22 mouse cellular contexts compared by ENCODE assay signal in genomic region chr8:69807236-69807635, GRCm38 (mm10). TPM values are rescaled to one million over a fixed set of nuclear protein-coding genes. Genes with fewer than 3 reads are reported as not detected.
DNase-seq lines count a peak whose midpoint lies in the region; ATAC-seq and TF ChIP-seq lines count a peak whose summit lies in the region.
"Had no signal": no experiment of that assay in that cellular context is flagged by ENCODE, and none has a peak within 500 bp of the region (broad histone marks: within the 10 kb centered on the region; RNA-seq: fewer than 3 reads in every experiment).

No protein-coding gene starts in this region.

- peak; percentile 62 for DNase-seq in gastrocnemius, adult 2 months
- DNase-seq in gastrocnemius, postnatal 25 days = no peak
- no peak for DNase-seq in liver
- DNase-seq in right cerebral cortex, postnatal 14 days = peak; percentile 8
- DNase-seq in right cerebral cortex, adult 2 months (ENCODE audit: low spot score in 2 of 2) = no peak
- no peak for DNase-seq in left cerebral cortex, adult 11 months (ENCODE audit: low spot score)
- DNase-seq: adrenal gland, postnatal 36 days; cerebellum, adult 11 months; cerebellum, adult 8-10 months; cerebellum, postnatal 25 days; gastrocnemius, postnatal 14 days; heart, postnatal 14 days had no signal

- intact Hi-C loops in gastrocnemius, adult 2 months (cut with DNase I) = no loop called here

- no peak overlapping the region for H3K9ac ChIP-seq in liver, embryonic 12.5 days
- H3K9ac ChIP-seq: embryonic facial prominence, embryonic 12.5 days; forebrain, embryonic 15.5 days; heart, embryonic 15.5 days; hindbrain, embryonic 13.5 days had no signal

- peaks cover 79% of the 10 kb centered on the region for H3K36me3 ChIP-seq in liver, embryonic 12.5 days

- no peak overlapping the region for H3K4me2 ChIP-seq in liver, embryonic 12.5 days
- H3K4me2 ChIP-seq: embryonic facial prominence, embryonic 12.5 days; forebrain, embryonic 15.5 days; heart, embryonic 11.5 days; heart, embryonic 15.5 days; hindbrain, embryonic 13.5 days had no signal

- no peak for ATAC-seq in liver, embryonic 12.5 days
- ATAC-seq: activated CD4-positive, CD25-positive, alpha-beta regulatory T cell, adult 4 months; forebrain, embryonic 15.5 days; hindbrain, postnatal 0 days; Patski had no signal

- TF ChIP-seq CTCF in gastrocnemius, adult 2 months (IDR thresholded peaks at IDR 0.05) = no peak

- H3K9me3 ChIP-seq in liver, embryonic 12.5 days (replicated peaks) = no peaks in the 10 kb centered on the region
- H3K9me3 ChIP-seq: embryonic facial prominence, embryonic 12.5 days; forebrain, embryonic 15.5 days; heart, embryonic 15.5 days; hindbrain, embryonic 13.5 days had no signal

- no peak overlapping the region for H3K4me3 ChIP-seq in gastrocnemius, adult 2 months
- H3K4me3 ChIP-seq in liver, embryonic 12.5 days = no peak overlapping the region
- H3K4me3 ChIP-seq: embryonic facial prominence, embryonic 12.5 days; forebrain, embryonic 15.5 days; heart, adult 2 months; heart, embryonic 15.5 days; hindbrain, embryonic 13.5 days had no signal

- 86% methylated on average over 5 of the region's 5 CpGs for WGBS in liver, embryonic 12.5 days (ENCODE audit: insufficient replicate concordance)

- H3K27ac ChIP-seq in gastrocnemius, adult 2 months = no peak overlapping the region
- H3K27ac ChIP-seq in liver, embryonic 12.5 days = 0 out of 2 replicates have a peak overlapping the region, but pooled peaks have one; percentile 1
- H3K27ac ChIP-seq: embryonic facial prominence, embryonic 12.5 days; forebrain, embryonic 15.5 days; heart, adult 2 months; heart, embryonic 15.5 days; hindbrain, embryonic 13.5 days; hindbrain, postnatal 0 days had no signal

- H3K4me1 ChIP-seq in liver, embryonic 12.5 days = peaks cover 23% of the 10 kb centered on the region

- no peaks in the 10 kb centered on the region for H3K27me3 ChIP-seq in liver, embryonic 12.5 days (replicated peaks)
- H3K27me3 ChIP-seq: embryonic facial prominence, embryonic 12.5 days; forebrain, embryonic 15.5 days; heart, embryonic 15.5 days; hindbrain, embryonic 13.5 days; Patski had no signal

RNA-seq across cellular contexts. Expression of gene Gmip, which starts 1.2 kb away (rescaled TPM):
- total RNA-seq in gastrocnemius, adult 2 months (2021) = 1 to 10 TPM; 3.8 to 5.3 TPM
- total RNA-seq in gastrocnemius, postnatal 25 days (2021) = 1 to 10 TPM; 1.8 to 3.8 TPM
- 5.4 and 6.6 TPM in 2 replicates for polyA plus RNA-seq in liver, embryonic 12.5 days (2016; fragmentation: Nextera tagmentation; extraction: Ambion mirVana)

RNA-seq across cellular contexts. Expression of gene Lpar2, which starts 15.0 kb away (rescaled TPM):
- total RNA-seq in gastrocnemius, adult 2 months (2021) = under 1 TPM in 1 of 2 experiments, not detected in 1; 0.14 TPM
- total RNA-seq in gastrocnemius, postnatal 25 days (2021) = under 1 TPM; 0.05 to 0.08 TPM
- polyA plus RNA-seq in liver, embryonic 12.5 days (2016; fragmentation: Nextera tagmentation; extraction: Ambion mirVana) = 0.12 and 0.20 TPM in 2 replicates

RNA-seq across cellular contexts. Expression of gene Zfp866, which starts 16.3 kb away (rescaled TPM):
- total RNA-seq in gastrocnemius, adult 2 months (2021) = 10 to 100 TPM; 15.6 to 17.1 TPM
- 10 to 100 TPM; 11.5 to 12.8 TPM for total RNA-seq in gastrocnemius, postnatal 25 days (2021)
- 10.9 and 12.3 TPM in 2 replicates for polyA plus RNA-seq in liver, embryonic 12.5 days (2016; fragmentation: Nextera tagmentation; extraction: Ambion mirVana)

RNA-seq across cellular contexts. Expression of gene Atp13a1, which starts 16.3 kb away (rescaled TPM):
- total RNA-seq in gastrocnemius, adult 2 months (2021) = 10 to 100 TPM in 1 of 2 experiments, 1 to 10 TPM in 1; 9.9 to 10.4 TPM
- total RNA-seq in gastrocnemius, postnatal 25 days (2021) = 10 to 100 TPM in 1 of 2 experiments, 1 to 10 TPM in 1; 9.4 to 11.3 TPM
- 32.8 and 33.9 TPM in 2 replicates for polyA plus RNA-seq in liver, embryonic 12.5 days (2016; fragmentation: Nextera tagmentation; extraction: Ambion mirVana)

RNA-seq across cellular contexts. Expression of gene Pbx4, which starts 25.1 kb away (rescaled TPM):
- not detected for total RNA-seq in gastrocnemius, adult 2 months (2021)
- not detected for total RNA-seq in gastrocnemius, postnatal 25 days (2021)
- polyA plus RNA-seq in liver, embryonic 12.5 days (2016; fragmentation: Nextera tagmentation; extraction: Ambion mirVana) = 3.1 and 3.2 TPM in 2 replicates

Comparison
In these comparisons a context has a peak if more than half of its experiments do, and no peak if none do; other contexts are left out.
1. DNase-seq: peak in gastrocnemius, adult 2 months (single experiment) and right cerebral cortex, postnatal 14 days (single experiment); none in gastrocnemius, postnatal 25 days (single experiment), liver (single experiment), right cerebral cortex, adult 2 months (0 of 2) and left cerebral cortex, adult 11 months (single experiment).